Mouse (Mus musculus) E14TG2a.4 (cell line): Measurements from ENCODE around the gene Slc39a5.

Experiments
- CTCF ChIP-seq: conservative IDR thresholded peaks from 2 replicates; pipeline ENCODE4 v1.5.1; 2014; ENCODE audit warnings: low read length
- NANOG ChIP-seq: IDR thresholded peaks from 2 replicates; pipeline ENCODE4 v1.6.1; 2014; ENCODE audit warnings: borderline replicate concordance, low read length, mixed read lengths

GRCm38 (mm10) chr10:128368402-128369217, 32.4 kb downstream of the Slc39a5 start, which contains the start of gene Coq10a:
- TF ChIP-seq CTCF = no peak
- TF ChIP-seq NANOG = no peak
